In the genomic region with DNA sequence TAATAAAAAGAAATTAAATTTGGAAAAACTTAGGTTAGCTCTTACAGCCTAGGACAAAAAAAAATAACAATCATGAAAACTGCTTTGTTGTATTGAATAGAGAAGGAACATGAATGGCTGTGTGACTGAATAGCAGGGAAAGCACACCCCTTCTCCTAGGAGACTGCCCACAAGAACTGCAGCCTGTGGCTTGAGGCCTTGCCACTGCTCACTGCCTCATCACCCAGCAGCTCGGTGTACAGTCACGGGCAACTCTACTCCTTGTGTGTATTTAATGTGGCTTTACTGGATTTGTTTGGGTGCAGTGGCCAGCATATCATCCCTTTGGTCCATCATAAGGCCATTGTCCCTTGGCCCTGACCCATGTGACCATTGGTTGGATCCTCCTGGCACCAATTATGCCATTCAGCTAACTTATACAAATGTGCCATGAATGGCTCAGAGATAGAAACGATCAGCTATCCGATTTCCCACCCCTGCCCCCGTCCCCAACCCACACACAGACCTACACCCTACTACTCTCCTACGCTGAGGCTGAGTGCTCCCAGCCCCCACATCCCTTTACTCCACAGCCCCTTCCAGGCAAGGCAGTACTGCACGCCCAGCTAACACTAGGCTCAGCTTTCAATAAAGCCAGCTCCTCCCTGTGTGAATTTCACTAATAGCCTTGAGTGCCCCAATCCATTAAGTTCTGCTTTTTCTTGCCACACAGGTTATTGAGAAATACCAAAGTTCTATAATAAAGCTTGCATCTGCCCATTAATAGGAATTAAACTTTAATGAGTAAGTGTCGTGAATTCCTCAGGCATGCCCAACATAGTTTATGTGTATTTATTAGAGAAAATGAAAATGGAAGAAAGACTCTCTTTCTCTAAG, we compare ENCODE assay signal across 12 mouse cellular contexts.
DNase-seq lines count a peak whose midpoint lies in the region; ATAC-seq and TF ChIP-seq lines count a peak whose summit lies in the region.
"Had no signal": no experiment of that assay in that cellular context is flagged by ENCODE, and none has a peak within 500 bp of the region (broad histone marks: within the 10 kb centered on the region; RNA-seq: fewer than 3 reads in every experiment).

No protein-coding gene starts in this region.

- TF ChIP-seq CTCF in gastrocnemius, adult 2 months (IDR thresholded peaks at IDR 0.05) = no peak

- intact Hi-C loops in gastrocnemius, adult 2 months (cut with DNase I) = no loop called here

- no peak overlapping the region for H3K4me2 ChIP-seq in midbrain, embryonic 11.5 days
- H3K4me2 ChIP-seq in intestine, embryonic 15.5 days (replicated peaks) = no peak overlapping the region

- peak; percentile 15 for DNase-seq in gastrocnemius, adult 2 months
- DNase-seq in gastrocnemius, postnatal 4 days (ENCODE audit: low spot score in 2 of 2) = no peak
- no peak for DNase-seq in midbrain, embryonic 11.5 days (ENCODE audit: low spot score, missing footprints)
- no peak for DNase-seq in cerebellum, adult 11 months
- DNase-seq in kidney, postnatal 10 days = no peak
- DNase-seq: cerebellum, postnatal 14 days; left cerebral cortex, postnatal 4 days; thymus, adult 2 months had no signal

- no peak overlapping the region for H3K4me3 ChIP-seq in gastrocnemius, adult 2 months
- no peak overlapping the region for H3K4me3 ChIP-seq in midbrain, embryonic 11.5 days (ENCODE audit: low read depth, low read length)
- H3K4me3 ChIP-seq in intestine, embryonic 15.5 days (replicated peaks) = no peak overlapping the region

- H3K9ac ChIP-seq in midbrain, embryonic 11.5 days (ENCODE audit: low read length) = peak overlapping the region; percentile 9; the same call in 1 of the 2 replicates
- H3K9ac ChIP-seq in intestine, embryonic 15.5 days = no peak overlapping the region

- no peaks in the 10 kb centered on the region for H3K27me3 ChIP-seq in midbrain, embryonic 11.5 days (ENCODE audit: control insufficient read depth, insufficient read depth, low read length)
- no peaks in the 10 kb centered on the region for H3K27me3 ChIP-seq in intestine, embryonic 15.5 days (replicated peaks)

- H3K27ac ChIP-seq in gastrocnemius, adult 2 months = no peak overlapping the region
- peak overlapping the region; percentile 20; the same call in 1 of the 2 replicates for H3K27ac ChIP-seq in midbrain, embryonic 11.5 days (ENCODE audit: low read depth, low read length)
- no peak overlapping the region for H3K27ac ChIP-seq in intestine, embryonic 15.5 days

- no peaks in the 10 kb centered on the region for H3K9me3 ChIP-seq in midbrain, embryonic 11.5 days (ENCODE audit: control insufficient read depth, low read length)
- H3K9me3 ChIP-seq in intestine, embryonic 15.5 days = no peaks in the 10 kb centered on the region

- 41% methylated on average over 8 of the region's 8 CpGs for WGBS in midbrain, embryonic 11.5 days
- 75% methylated on average over 8 of the region's 8 CpGs for WGBS in intestine, embryonic 15.5 days

- no peaks in the 10 kb centered on the region for H3K36me3 ChIP-seq in midbrain, embryonic 11.5 days (ENCODE audit: control insufficient read depth, insufficient read depth, low read length)
- no peaks in the 10 kb centered on the region for H3K36me3 ChIP-seq in intestine, embryonic 15.5 days

- peak; percentile 27; the same call in 1 of the 2 replicates for ATAC-seq in common myeloid progenitor, adult 5-6 weeks (replicated peaks; ENCODE audit: low read depth, poor library complexity, severe bottlenecking)
- ATAC-seq in hematopoietic stem cell, adult 5-6 weeks (replicated peaks in 1 of 2; ENCODE audit: insufficient read depth in 1 of 2, low FRiP score in 2 of 2, low TSS enrichment in 1 of 2, low read depth in 1 of 2, poor library complexity in 2 of 2, severe bottlenecking in 2 of 2) = peak; percentile 23 to 33; a peak in 2 of 4 replicates
- peak; percentile 73 for ATAC-seq in midbrain, embryonic 11.5 days (ENCODE audit: low FRiP score)
- ATAC-seq in intestine, embryonic 15.5 days = no peak
- ATAC-seq: intestine, postnatal 0 days had no signal

- H3K4me1 ChIP-seq in midbrain, embryonic 11.5 days (ENCODE audit: control insufficient read depth, insufficient read depth, low read length) = peaks cover 16% of the 10 kb centered on the region
- no peaks in the 10 kb centered on the region for H3K4me1 ChIP-seq in intestine, embryonic 15.5 days (replicated peaks)
